Mouse (Mus musculus) stomach, embryonic 14.5 days (tissue): ENCODE data around the gene Prss56. TPM values are rescaled to one million over a fixed set of nuclear protein-coding genes. Genes with fewer than 3 reads are reported as not detected.

Experiments
- ATAC-seq: fragments of 200-750 bp; cut with Nextera tagmentation; 2 replicates; pipeline ENCODE4 v1.8.0; 2017; ENCODE audit warnings: low read depth, moderate TSS enrichment; ENCODE audit not compliant: insufficient number of reproducible peaks, insufficient read depth, low FRiP score
- H3K27ac ChIP-seq: fragments of 300-500 bp; sonication (generic); 2 replicates; pipeline ENCODE4 v1.5.1; 2014; ENCODE audit warnings: mild to moderate bottlenecking, low read length, moderate library complexity, mixed read lengths
- H3K27me3 ChIP-seq: fragments of 300-500 bp; sonication (generic); 2 replicates; pipeline ENCODE4 v1.6.1; 2014; ENCODE audit warnings: low read length, control low read depth, mixed read lengths; ENCODE audit not compliant: control insufficient read depth, insufficient read depth
- H3K36me3 ChIP-seq: fragments of 300-500 bp; sonication (generic); 2 replicates; pipeline ENCODE4 v1.6.1; 2014; ENCODE audit warnings: mild to moderate bottlenecking, control low read depth, low read length, moderate library complexity, mixed read lengths; ENCODE audit not compliant: control insufficient read depth, insufficient read depth
- H3K4me1 ChIP-seq: fragments of 300-500 bp; sonication (generic); 2 replicates; pipeline ENCODE4 v1.6.1; 2014; ENCODE audit warnings: low read length, control low read depth, mixed read lengths; ENCODE audit not compliant: control insufficient read depth, insufficient read depth
- H3K4me2 ChIP-seq: fragments of 300-500 bp; sonication (generic); replicated peaks from 2 replicates; pipeline ENCODE4 v1.6.1; 2014; ENCODE audit warnings: low read depth, low read length, control low read depth
- H3K4me3 ChIP-seq: fragments of 300-500 bp; sonication (generic); 2 replicates; pipeline ENCODE4 v1.5.1; 2014; ENCODE audit warnings: low read depth, low read length, control low read depth
- H3K9ac ChIP-seq: fragments of 300-500 bp; sonication (generic); replicated peaks from 2 replicates; pipeline ENCODE4 v1.6.1; 2014; ENCODE audit warnings: low read depth, mild to moderate bottlenecking, control low read depth, low read length, moderate library complexity, mixed read lengths
- H3K9me3 ChIP-seq: fragments of 300-500 bp; sonication (generic); 2 replicates; pipeline ENCODE4 v1.6.1; 2016; ENCODE audit warnings: low read depth, low read length, control low read depth; ENCODE audit not compliant: control insufficient read depth
- WGBS: fragments of 180-500 bp; shearing (Covaris S2); extraction: QIAGEN DNeasy Blood & Tissue Kit; methylation state at CpG from one replicate; pipeline ENCODE4 v1.1.7; 2014; 5-methylcytosine and 5-hydroxymethylcytosine counted together
- polyA plus RNA-seq: library from polyadenylated mRNA; unstranded; fragments of >200 nt; fragmentation: Nextera tagmentation; extraction: Ambion mirVana; gene quantifications from 2 replicates; pipeline ENCODE4 v1.2.1, GENCODE M21; 2014

The Prss56 gene
- polyA plus RNA-seq, 1 experiment from 2014 or later = 0.14 TPM

DNA sequence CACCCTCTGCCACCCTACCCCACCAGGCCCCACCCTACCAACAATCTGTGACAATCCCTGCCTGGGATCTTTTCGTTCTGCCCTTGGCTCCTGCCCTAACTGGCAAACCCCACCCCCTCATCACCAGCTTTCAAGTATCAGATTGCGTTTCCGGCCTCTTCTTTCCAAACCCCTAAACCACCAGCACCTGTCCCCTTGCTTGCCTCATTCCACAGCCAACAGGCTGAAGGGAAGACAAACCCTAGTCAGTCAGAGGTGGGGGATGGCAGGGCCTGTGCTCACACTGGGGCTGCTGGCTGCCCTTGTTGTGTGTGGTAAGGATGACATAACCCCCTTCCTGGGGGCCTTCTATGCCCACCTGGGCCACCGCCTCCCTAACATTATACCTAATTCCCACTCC is 7.3 kb downstream of the Prss56 start, which contains the start of gene Chrnd:
Chrnd (plus strand) TSS at position 179 of the 400 bp plus-strand sequence.
- no peaks in the 10 kb centered on the region for H3K9me3 ChIP-seq
- no peaks in the 10 kb centered on the region for H3K4me1 ChIP-seq
- H3K4me3 ChIP-seq = no peak within 1 kb of the TSS
- 32% methylated on average over 4 of the region's 4 CpGs for WGBS
- no peaks in the 10 kb centered on the region for H3K36me3 ChIP-seq
- H3K4me2 ChIP-seq = no peak within 1 kb of the TSS
- ATAC-seq = no peak
- H3K27ac ChIP-seq = no peak within 1 kb of the TSS
- H3K27me3 ChIP-seq = peaks cover 12% of the 10 kb centered on the region
- no peak within 1 kb of the TSS for H3K9ac ChIP-seq

- Histone ChIP-seq H3K27me3 (no peaks in the 10 kb centered on the region), H3K4me1 (no peaks in the 10 kb centered on the region), H3K4me3 (no peak overlapping the region), H3K27ac (no peak overlapping the region), H3K9ac (no peak overlapping the region), H3K36me3 (no peaks in the 10 kb centered on the region), H3K9me3 (no peaks in the 10 kb centered on the region), H3K4me2 (no peak overlapping the region)
- WGBS = 80% methylated on average over 9 of the region's 9 CpGs
- ATAC-seq = no peak
Observed at GRCm38 (mm10) chr1:87197296-87197695, 14.2 kb downstream of the Prss56 start.

GRCm38 (mm10) chr1:87198119-87199065 is 15.3 kb downstream of the Prss56 start:
- Histone ChIP-seq H3K4me2 (no peak overlapping the region), H3K9ac (no peak overlapping the region), H3K9me3 (no peaks in the 10 kb centered on the region), H3K4me1 (no peaks in the 10 kb centered on the region), H3K27me3 (no peaks in the 10 kb centered on the region), H3K36me3 (no peaks in the 10 kb centered on the region), H3K27ac (no peak overlapping the region), H3K4me3 (no peak overlapping the region)
- 66% methylated on average over 12 of the region's 12 CpGs for WGBS
- 0 out of 2 replicates have a peak, but pooled peaks have one; percentile 4 for ATAC-seq

GRCm38 (mm10) chr1:87200811-87201210 is 17.7 kb downstream of the Prss56 start:
- ATAC-seq = no peak
- Histone ChIP-seq H3K4me2 (no peak overlapping the region), H3K4me3 (no peak overlapping the region), H3K36me3 (no peaks in the 10 kb centered on the region), H3K4me1 (0 out of 2 replicates have a peak, but pooled peaks cover 5% of the 10 kb centered on the region), H3K9me3 (no peaks in the 10 kb centered on the region), H3K27me3 (no peaks in the 10 kb centered on the region), H3K9ac (no peak overlapping the region), H3K27ac (no peak overlapping the region)
- WGBS = 51% methylated on average over 2 of the region's 2 CpGs

DNA sequence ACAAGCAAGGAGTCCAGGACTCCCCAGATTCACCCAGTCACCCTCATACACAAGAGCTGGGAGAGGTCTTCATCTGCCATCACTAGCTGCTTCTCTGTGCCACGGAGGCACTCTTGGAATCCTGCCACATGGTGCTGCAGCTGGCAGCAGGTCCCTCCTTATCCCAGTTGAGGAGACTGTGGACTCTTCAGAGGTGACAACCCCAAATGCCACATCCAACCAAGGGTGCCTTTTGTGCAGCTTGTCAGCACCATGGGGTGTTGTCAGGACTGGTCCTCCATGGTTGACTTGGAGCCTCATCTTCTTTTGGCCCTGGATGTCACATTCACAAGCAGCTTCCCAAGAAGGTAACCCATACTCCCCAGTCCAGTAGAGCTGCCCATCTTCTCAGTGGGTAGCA is 18.7 kb downstream of the Prss56 start:
- WGBS = 64% methylated on average over 1 of the region's 1 CpGs
- H3K9me3 ChIP-seq = no peaks in the 10 kb centered on the region
- no peak overlapping the region for H3K27ac ChIP-seq
- H3K36me3 ChIP-seq = no peaks in the 10 kb centered on the region
- no peak overlapping the region for H3K4me3 ChIP-seq
- no peak for ATAC-seq
- H3K27me3 ChIP-seq = no peaks in the 10 kb centered on the region
- no peak overlapping the region for H3K4me2 ChIP-seq
- 0 out of 2 replicates have a peak, but pooled peaks cover 5% of the 10 kb centered on the region for H3K4me1 ChIP-seq
- no peak overlapping the region for H3K9ac ChIP-seq

DNA sequence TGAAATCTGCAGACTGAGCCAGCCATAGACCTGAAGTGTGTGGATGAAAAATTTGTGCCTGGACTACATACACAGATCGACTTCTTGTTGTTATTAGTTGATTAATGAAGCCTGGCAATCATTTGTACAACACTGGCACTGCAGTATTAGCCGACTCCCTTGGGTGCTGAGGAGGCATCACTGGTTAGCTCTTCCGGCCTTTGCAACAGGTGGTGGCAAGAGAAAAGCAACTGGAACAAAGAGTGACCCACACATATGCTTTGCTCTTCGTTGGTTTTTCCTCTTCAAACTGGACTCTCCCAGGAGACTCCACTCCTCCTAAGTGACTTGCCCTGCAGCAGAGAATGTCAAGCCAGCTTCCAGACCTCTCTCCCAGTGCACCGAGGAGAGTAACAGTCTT is 20.7 kb downstream of the Prss56 start:
- no peak for ATAC-seq
- Histone ChIP-seq H3K27ac (no peak overlapping the region), H3K4me2 (no peak overlapping the region), H3K4me3 (no peak overlapping the region), H3K27me3 (no peaks in the 10 kb centered on the region), H3K9ac (no peak overlapping the region), H3K36me3 (no peaks in the 10 kb centered on the region), H3K9me3 (no peaks in the 10 kb centered on the region), H3K4me1 (0 out of 2 replicates have a peak, but pooled peaks cover 5% of the 10 kb centered on the region)
- 86% methylated on average over 5 of the region's 5 CpGs for WGBS

- Histone ChIP-seq H3K27me3 (no peaks in the 10 kb centered on the region), H3K36me3 (no peaks in the 10 kb centered on the region), H3K27ac (no peak within 1 kb of the TSS), H3K4me3 (no peak within 1 kb of the TSS), H3K9me3 (no peaks in the 10 kb centered on the region), H3K4me2 (no peak within 1 kb of the TSS), H3K4me1 (0 out of 2 replicates have a peak, but pooled peaks cover 5% of the 10 kb centered on the region), H3K9ac (no peak within 1 kb of the TSS)
- ATAC-seq = no peak
- WGBS = 89% methylated on average over 7 of the region's 7 CpGs
Observed at GRCm38 (mm10) chr1:87204465-87204864, 21.4 kb downstream of the Prss56 start, which contains the start of gene Chrng. Chrng (plus strand) TSS chr1:87204657.

GRCm38 (mm10) chr1:87205038-87205437 is 21.9 kb downstream of the Prss56 start:
- Histone ChIP-seq H3K27ac (no peak overlapping the region), H3K9ac (no peak overlapping the region), H3K4me1 (0 out of 2 replicates have a peak, but pooled peaks cover 5% of the 10 kb centered on the region), H3K4me3 (no peak overlapping the region), H3K9me3 (no peaks in the 10 kb centered on the region), H3K36me3 (no peaks in the 10 kb centered on the region), H3K27me3 (no peaks in the 10 kb centered on the region), H3K4me2 (no peak overlapping the region)
- 49% methylated on average over 6 of the region's 6 CpGs for WGBS
- no peak for ATAC-seq
